Mouse (Mus musculus): ENCODE results near the gene Tmem229a. TPM values are rescaled to one million over a fixed set of nuclear protein-coding genes. Genes with fewer than 3 reads are reported as not detected.

Gene Tmem229a
- under 1 TPM in 1 of 4 experiments, not detected in 3; 0.05 TPM for total RNA-seq (2022)

DNA sequence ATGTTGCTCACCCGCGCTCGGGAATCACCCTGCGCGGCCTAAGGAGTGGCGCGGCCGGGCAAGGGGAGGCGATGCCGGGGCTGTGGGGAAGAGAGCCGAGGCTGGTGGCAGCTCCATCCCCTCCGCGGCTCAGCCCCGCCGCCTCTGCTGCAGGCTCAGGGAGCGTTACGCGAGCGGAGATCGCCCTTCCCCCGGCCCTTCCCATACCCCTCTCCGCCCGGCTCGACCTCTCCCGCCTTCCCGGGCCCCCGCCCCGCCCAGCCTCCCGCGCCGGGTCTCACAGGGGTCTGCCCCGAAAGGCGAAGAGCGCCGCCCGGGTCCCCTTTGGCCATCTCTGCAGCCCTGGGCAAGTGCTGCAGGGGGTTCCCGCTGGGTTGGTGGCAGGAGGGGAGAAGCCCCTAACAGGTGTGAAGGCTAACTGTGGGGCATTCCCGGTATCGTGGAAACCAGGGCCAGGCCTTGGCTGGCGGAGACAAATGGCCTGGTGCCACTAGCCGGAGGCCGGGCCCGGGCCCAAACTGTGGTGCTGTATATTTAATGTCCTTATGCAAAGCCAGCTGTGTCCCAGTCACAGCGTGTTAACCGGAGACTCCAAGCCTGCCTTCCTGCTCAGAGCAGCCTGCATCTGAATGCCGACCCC lies at the start of gene Tmem229a:
Gene Tmem229a (minus strand): TSS at position 352 of the 640 bp plus-strand sequence.
- DNase-seq (ENCODE audit: low spot score): peak; percentile 7

- DNase-seq (ENCODE audit: low spot score): no peak
These were observed 37.7 kb upstream of the Tmem229a start for GRCm38 (mm10) chr6:24993754-24994153.

- no peak for DNase-seq (ENCODE audit: low spot score)
These were observed 33.7 kb upstream of the Tmem229a start for GRCm38 (mm10) chr6:24989836-24990235.

DNA sequence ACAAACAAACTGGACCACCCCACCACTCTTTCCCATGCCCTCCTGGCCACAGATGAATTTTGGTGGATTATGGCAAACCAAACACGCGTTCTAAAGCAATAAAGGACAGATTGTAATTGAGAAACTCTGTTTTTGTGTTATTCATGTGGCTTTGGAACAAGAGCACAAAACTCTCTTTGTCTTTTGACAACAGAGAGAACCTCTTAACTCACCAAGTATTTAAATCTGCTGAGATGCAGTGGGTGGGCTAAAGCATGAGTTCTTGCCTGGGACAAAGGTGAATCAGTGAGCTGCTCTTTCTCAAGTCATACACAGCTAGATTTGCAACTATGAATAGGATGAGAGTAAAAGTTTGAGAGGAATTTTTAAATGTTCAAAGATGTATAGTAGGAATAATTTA lies 20.1 kb upstream of the Tmem229a start:
- DNase-seq (ENCODE audit: low spot score): no peak

GRCm38 (mm10) chr6:24968471-24969223 lies 12.6 kb upstream of the Tmem229a start:
- DNase-seq (ENCODE audit: low spot score): no peak

- DNase-seq (ENCODE audit: low spot score): no peak
These were observed 11.6 kb upstream of the Tmem229a start for GRCm38 (mm10) chr6:24967726-24968125.

DNA sequence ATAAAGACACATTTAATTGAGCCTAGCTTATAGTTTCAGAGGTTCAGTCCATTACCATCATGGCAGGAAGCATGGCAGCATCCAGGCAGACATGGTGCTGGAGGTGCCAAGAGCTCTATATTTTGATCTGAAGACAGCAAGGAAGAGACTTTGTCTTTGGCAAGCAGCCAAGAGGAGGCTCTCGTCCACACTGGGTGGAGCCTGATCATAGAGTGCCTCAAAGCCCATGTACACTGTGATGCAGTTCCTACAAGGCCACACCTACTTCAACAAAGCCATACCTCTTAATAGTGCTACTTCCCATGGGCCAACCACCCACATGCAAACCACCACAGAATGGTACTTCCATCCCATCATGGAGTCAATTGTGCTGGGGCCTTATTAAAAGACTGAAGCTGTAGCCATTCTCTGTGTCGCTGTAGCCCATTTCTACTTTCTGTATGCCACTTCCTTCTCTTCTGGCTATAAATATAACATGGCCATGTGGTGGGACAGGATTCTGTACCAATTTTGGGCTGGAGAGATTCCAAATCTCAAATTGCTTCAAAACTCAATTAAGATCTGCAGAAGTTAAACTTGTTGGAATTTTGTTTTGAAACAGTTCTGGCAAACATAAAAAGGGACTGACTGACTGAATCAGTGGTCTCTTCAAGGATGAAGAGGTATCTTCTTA lies 10.0 kb upstream of the Tmem229a start:
- no peak for DNase-seq (ENCODE audit: low spot score)

DNA sequence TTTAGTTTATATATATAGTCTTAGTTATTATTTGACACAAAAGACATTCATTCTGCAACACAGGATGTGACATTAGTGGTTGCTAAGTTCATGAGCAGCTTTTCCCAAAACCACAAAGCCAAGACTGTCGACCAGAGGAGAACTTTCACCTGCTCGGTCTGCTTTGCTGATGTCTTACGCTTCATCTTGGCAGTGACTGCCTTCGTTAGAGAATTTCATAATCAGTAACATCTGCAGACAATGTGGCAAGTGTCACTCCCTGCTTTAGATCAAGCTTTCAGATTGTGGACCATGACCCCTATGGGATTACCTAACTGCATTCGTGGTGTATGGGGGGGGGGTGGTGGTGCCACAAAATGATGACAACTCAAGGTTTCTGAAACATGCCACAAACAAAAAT lies 7.7 kb upstream of the Tmem229a start:
- DNase-seq (ENCODE audit: low spot score): no peak

- DNase-seq (ENCODE audit: low spot score): no peak
These were observed 483 bp upstream of the Tmem229a start for GRCm38 (mm10) chr6:24956586-24956973.

DNA sequence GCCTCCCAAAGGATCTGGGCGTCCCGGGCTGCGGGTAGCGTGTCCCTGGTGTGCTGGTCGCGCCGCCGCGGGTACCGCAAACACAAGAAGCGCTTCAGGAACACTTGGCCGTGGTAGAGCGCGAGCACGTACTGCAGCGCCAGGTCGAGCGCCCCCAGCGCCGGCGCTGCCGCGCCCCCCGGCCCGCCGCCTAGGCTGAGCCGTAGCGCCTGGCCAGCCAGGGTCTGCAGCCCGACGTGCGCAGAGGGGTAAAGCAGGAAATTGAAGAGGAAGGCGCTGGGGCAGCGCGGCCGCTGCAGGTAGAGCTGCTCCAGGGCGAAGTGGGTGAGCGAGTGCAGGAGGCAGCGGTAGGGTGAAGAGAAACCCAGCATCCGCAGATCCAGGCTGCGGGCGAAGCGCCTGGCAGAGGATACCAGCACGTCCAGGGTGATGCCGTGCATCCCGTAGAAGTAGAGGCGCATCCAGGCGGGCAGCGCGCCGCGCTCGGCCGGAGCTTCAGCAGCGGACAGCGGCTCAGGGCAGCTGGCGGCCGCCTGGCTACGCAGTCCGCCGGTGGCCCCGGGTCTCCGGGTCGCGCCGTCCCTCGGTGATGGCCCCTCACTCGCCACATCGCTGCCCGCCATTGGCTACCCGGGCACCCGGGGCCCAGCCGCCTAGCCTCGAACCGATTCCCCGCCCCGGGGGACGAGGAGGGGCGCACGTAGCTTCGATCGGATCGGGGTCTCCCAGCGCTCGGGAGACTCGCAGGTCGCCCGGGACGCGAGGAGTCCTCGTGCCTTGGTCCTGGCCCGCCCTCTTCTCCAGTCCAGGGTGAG lies 759 bp downstream of the Tmem229a start:
- DNase-seq (ENCODE audit: low spot score): no peak

GRCm38 (mm10) chr6:24954126-24954525 lies 2.0 kb downstream of the Tmem229a start:
- no peak for DNase-seq (ENCODE audit: low spot score)

DNA sequence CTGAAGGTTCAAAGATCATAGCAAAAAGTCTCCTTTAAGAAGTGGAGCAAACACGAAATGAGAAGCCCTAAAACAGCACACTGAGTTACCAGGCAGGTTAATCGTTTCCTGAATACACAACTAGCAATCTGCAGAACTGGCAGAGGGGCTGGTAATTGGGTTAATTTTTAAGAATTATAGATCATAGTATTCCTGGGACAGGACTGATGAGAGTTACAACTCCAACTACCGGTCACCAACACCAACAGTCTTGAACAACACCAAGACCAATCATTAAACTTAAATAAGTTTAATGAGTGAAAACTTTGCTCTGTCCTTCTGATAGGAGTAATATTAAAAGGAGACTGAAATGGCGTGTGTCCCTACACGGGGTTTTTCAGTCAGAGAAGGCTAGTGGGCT lies 3.8 kb downstream of the Tmem229a start:
- no peak for DNase-seq (ENCODE audit: low spot score)

DNA sequence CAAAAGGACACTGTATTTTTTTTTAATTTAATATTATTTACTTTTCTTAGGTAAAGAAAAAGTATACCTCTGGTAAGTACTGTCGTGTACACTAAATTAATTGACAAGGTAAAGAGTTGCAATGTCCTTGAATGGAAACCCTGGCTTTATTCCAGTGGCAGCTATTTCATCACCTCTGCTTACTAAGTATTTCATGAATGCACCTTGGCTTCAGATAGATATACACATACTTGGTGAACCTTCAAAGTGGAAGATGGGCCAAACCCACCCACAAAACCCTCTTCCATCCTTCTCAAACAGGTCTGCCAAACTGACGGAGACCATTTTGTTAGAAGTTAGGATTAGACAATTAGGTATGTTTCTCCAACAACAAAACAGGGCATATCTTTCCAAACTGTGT lies 5.4 kb downstream of the Tmem229a start:
- no peak for DNase-seq (ENCODE audit: low spot score)

DNA sequence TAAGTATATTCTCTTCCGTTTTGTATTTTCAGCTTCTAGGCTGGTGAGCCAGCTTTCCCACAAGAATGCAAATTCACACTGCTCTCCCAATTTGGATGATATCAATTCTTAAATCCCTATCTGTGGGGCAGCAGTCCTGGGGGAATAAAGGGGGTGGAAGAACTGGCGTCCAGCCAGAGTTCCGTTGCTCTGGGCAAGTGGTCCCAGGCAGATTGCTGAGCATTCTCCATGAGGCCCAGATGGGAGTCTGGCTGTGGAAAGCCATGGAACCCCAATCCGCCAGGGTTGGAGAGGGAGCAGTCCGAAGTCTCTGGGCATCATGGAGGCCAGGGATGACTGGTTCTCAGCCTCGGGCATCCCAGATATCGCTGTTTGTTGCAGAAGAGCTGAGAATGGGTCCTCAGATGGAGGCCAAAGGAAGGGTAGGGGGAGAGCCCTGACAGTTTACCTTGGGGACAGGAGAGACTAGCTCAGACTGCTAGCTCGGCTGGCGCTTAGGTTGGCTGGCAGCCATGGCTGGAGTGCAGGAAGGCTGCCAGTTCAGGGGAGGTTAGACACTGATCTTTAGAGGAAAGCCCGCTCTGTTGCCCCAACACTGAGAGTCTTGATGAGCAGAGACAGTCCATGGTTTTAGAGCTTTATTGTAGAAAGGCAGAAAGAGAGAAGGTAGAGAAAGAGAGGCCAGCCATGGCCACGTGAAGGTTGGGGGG lies 30.9 kb downstream of the Tmem229a start:
- no peak for DNase-seq (ENCODE audit: low spot score)

GRCm38 (mm10) chr6:24913591-24913990 lies 42.5 kb downstream of the Tmem229a start:
- no peak for DNase-seq (ENCODE audit: low spot score)

- no peak for DNase-seq (ENCODE audit: low spot score)
These were observed 45.4 kb downstream of the Tmem229a start for GRCm38 (mm10) chr6:24910728-24911105.

GRCm38 (mm10) chr6:24910016-24910727 lies 45.9 kb downstream of the Tmem229a start:
- no peak for DNase-seq (ENCODE audit: low spot score)

- no peak for DNase-seq (ENCODE audit: low spot score)
These were observed 48.3 kb downstream of the Tmem229a start for GRCm38 (mm10) chr6:24907824-24908223.

DNA sequence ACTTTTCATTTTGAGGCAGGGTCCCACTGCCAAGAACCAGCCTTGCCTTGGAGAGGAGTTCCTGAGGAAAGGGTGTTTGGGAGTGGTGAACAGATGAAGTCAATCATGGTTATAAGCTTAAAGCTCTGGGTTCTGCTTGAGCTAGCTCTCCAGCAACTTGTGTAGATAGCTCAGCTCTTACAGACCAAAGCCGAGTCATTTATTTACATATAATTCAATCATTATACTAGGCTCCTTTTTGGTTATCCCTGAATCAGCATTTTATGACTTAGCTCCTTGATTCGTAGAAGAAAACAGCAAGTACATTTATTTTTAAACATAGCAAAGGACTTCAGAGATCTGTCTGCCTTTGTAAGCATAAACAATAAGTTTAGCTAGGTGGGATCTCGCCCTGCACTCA lies 51.0 kb downstream of the Tmem229a start:
- no peak for DNase-seq (ENCODE audit: low spot score)
